Mouse (Mus musculus): ENCODE data around the gene R3hdm1.

DNA sequence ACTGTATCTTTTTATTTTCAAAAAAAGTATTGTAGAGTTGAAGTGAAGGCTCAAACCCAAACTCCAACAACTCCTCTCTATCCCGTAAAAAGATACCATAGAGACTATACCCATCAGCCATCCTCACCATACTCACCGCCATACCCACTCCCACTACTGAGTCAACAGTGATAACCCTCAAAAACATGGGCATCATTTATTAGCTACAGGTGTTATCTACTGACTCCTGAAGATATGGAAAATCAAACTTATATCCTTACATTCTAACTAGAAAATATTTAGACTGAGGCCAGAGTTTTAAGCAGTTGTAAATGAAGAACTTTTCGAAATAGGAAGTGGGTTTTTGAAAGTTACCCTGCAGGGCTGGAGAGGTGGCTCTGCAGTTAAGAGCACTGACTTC, 33.1 kb upstream of the R3hdm1 start:
- TF ChIP-seq CTCF (IDR thresholded peaks at IDR 0.05; ENCODE audit: low read depth) = no peak
- TF ChIP-seq EP300 (IDR thresholded peaks at IDR 0.05; ENCODE audit: low read depth) = no peak

All from liver, postnatal 0 days (tissue).